Mouse (Mus musculus) kidney, postnatal 0 days (tissue): Measurements from ENCODE around the gene Efemp2. TPM values are rescaled to one million over a fixed set of nuclear protein-coding genes. Genes with fewer than 3 reads are reported as not detected.

Experiments
- ATAC-seq: fragments of 200-750 bp; cut with Nextera tagmentation; replicated peaks from 2 replicates; pipeline ENCODE4 v1.8.0; 2017; ENCODE audit warnings: low read depth, moderate number of reproducible peaks, moderate TSS enrichment, moderate library complexity; ENCODE audit not compliant: low FRiP score
- DNase-seq: peaks from one replicate; pipeline ENCODE4 v3.0.0-alpha.2; 2016; ENCODE audit warnings: low spot score
- H3K27ac ChIP-seq: fragments of 300-500 bp; sonication (generic); 2 replicates; pipeline ENCODE4 v1.5.1; 2014; ENCODE audit warnings: mild to moderate bottlenecking
- H3K27me3 ChIP-seq: fragments of 300-500 bp; sonication (generic); 2 replicates; pipeline ENCODE4 v1.6.1; 2014; ENCODE audit warnings: low read length, mixed read lengths; ENCODE audit not compliant: insufficient read depth
- H3K36me3 ChIP-seq: fragments of 300-500 bp; sonication (generic); 2 replicates; pipeline ENCODE4 v1.6.1; 2014; ENCODE audit warnings: low read length, mixed read lengths; ENCODE audit not compliant: insufficient read depth
- H3K4me1 ChIP-seq: fragments of 300-500 bp; sonication (generic); replicated peaks from 2 replicates; pipeline ENCODE4 v1.6.1; 2014; ENCODE audit warnings: antibody characterized with exemption, low read length, mixed read lengths; ENCODE audit not compliant: insufficient read depth
- H3K4me2 ChIP-seq: fragments of 300-500 bp; sonication (generic); 2 replicates; pipeline ENCODE4 v1.6.1; 2014; ENCODE audit warnings: mild to moderate bottlenecking, low read length, moderate library complexity, mixed read lengths
- H3K4me3 ChIP-seq: fragments of 300-500 bp; sonication (generic); replicated peaks from 2 replicates; pipeline ENCODE4 v1.5.1; 2014; ENCODE audit warnings: low read depth, low read length
- H3K9ac ChIP-seq: fragments of 300-500 bp; sonication (generic); 2 replicates; pipeline ENCODE4 v1.6.1; 2014; ENCODE audit warnings: low read depth, low read length
- H3K9me3 ChIP-seq: fragments of 300-500 bp; sonication (generic); replicated peaks from 2 replicates; pipeline ENCODE4 v1.6.1; 2016; ENCODE audit warnings: low read length, inconsistent platforms, mixed read lengths
- CTCF ChIP-seq: IDR thresholded peaks from 2 replicates; pipeline ENCODE4 v1.5.1; 2016; ENCODE audit warnings: antibody characterized with exemption, low read depth, mild to moderate bottlenecking, moderate library complexity
- WGBS: fragments of 180-500 bp; shearing (Covaris S2); extraction: QIAGEN DNeasy Blood & Tissue Kit; methylation state at CpG from one replicate; pipeline ENCODE4 v1.1.7; 2014; 5-methylcytosine and 5-hydroxymethylcytosine counted together
- polyA plus RNA-seq: library from polyadenylated mRNA; unstranded; fragments of >200 nt; fragmentation: Nextera tagmentation; extraction: Ambion mirVana; gene quantifications from 2 replicates; pipeline ENCODE4 v1.2.1, GENCODE M21; 2015

The Efemp2 gene
- 126 and 140 TPM in 2 replicates for polyA plus RNA-seq

- WGBS = under 1% methylated on average over 22 of the region's 22 CpGs
- peak; percentile 86 for DNase-seq
Observed at GRCm38 (mm10) chr19:5473720-5474119, at the start of gene Efemp2. Gene Efemp2 (plus strand): TSS chr19:5473954.

GRCm38 (mm10) chr19:5424092-5424781 is 49.5 kb upstream of the Efemp2 start:
- H3K9me3 ChIP-seq = no peaks in the 10 kb centered on the region
- H3K4me2 ChIP-seq = peak overlapping the region; percentile 78
- H3K4me1 ChIP-seq = peaks cover 30% of the 10 kb centered on the region
- DNase-seq = peak; percentile 80
- H3K27ac ChIP-seq = peak overlapping the region; percentile 92
- peak; percentile 43 for TF ChIP-seq CTCF
- WGBS = under 1% methylated on average over 28 of the region's 48 CpGs
- peaks cover 25% of the 10 kb centered on the region; the same call in 1 of the 2 replicates for H3K36me3 ChIP-seq
- no peaks in the 10 kb centered on the region for H3K27me3 ChIP-seq
- ATAC-seq = peak; percentile 67
- H3K9ac ChIP-seq = peak overlapping the region; percentile 85
- H3K4me3 ChIP-seq = peak overlapping the region; percentile 67

More at GRCm38 (mm10) chr19:5473720-5474119, at the start of gene Efemp2:
- Histone ChIP-seq H3K4me1 (peaks cover 12% of the 10 kb centered on the region; the same call in 1 of the 2 replicates), H3K27me3 (no peaks in the 10 kb centered on the region), H3K36me3 (no peaks in the 10 kb centered on the region), H3K9me3 (no peaks in the 10 kb centered on the region), H3K4me3 (peak within 1 kb of the TSS; percentile 58), H3K4me2 (peak within 1 kb of the TSS; percentile 90), H3K9ac (peak within 1 kb of the TSS; percentile 79), H3K27ac (peak within 1 kb of the TSS; percentile 85)
- ATAC-seq = peak; percentile 65; the same call in 1 of the 2 replicates
- peak; percentile 23; the same call in 1 of the 2 replicates for TF ChIP-seq CTCF

GRCm38 (mm10) chr19:5424782-5425741 is 48.7 kb upstream of the Efemp2 start, which contains the start of the genes Drap1 and AI837181:
Gene Drap1 (minus strand): TSS chr19:5424979.
Gene AI837181 (plus strand): TSS chr19:5425144.
- WGBS = under 1% methylated on average over 62 of the region's 87 CpGs
- Histone ChIP-seq H3K4me1 (peaks cover 30% of the 10 kb centered on the region), H3K4me3 (peak within 1 kb of the TSS; percentile 67), H3K9ac (peak within 1 kb of the TSS; percentile 85), H3K36me3 (peaks cover 23% of the 10 kb centered on the region; the same call in 1 of the 2 replicates), H3K4me2 (peak within 1 kb of the TSS; percentile 78), H3K9me3 (no peaks in the 10 kb centered on the region), H3K27me3 (no peaks in the 10 kb centered on the region), H3K27ac (peak within 1 kb of the TSS; percentile 92)
- TF ChIP-seq CTCF = no peak
- DNase-seq = peak; percentile 99
- ATAC-seq = peak; percentile 85

- 76% methylated on average over 18 of the region's 18 CpGs for WGBS
Observed at GRCm38 (mm10) chr19:5425906-5426565, 47.7 kb upstream of the Efemp2 start.

GRCm38 (mm10) chr19:5426640-5427290 is 47.0 kb upstream of the Efemp2 start:
- H3K4me3 ChIP-seq = no peak overlapping the region
- H3K27ac ChIP-seq = no peak overlapping the region
- no peaks in the 10 kb centered on the region for H3K9me3 ChIP-seq
- TF ChIP-seq CTCF = no peak
- H3K9ac ChIP-seq = no peak overlapping the region
- no peak for DNase-seq
- peaks cover 30% of the 10 kb centered on the region for H3K4me1 ChIP-seq
- no peak for ATAC-seq
- no peaks in the 10 kb centered on the region for H3K27me3 ChIP-seq
- peaks cover 12% of the 10 kb centered on the region; the same call in 1 of the 2 replicates for H3K36me3 ChIP-seq
- WGBS = 88% methylated on average over 13 of the region's 13 CpGs
- H3K4me2 ChIP-seq = peak overlapping the region; percentile 76; the same call in 1 of the 2 replicates

More at GRCm38 (mm10) chr19:5425906-5426565, 47.7 kb upstream of the Efemp2 start:
- Histone ChIP-seq H3K36me3 (peaks cover 19% of the 10 kb centered on the region; the same call in 1 of the 2 replicates), H3K4me2 (peak overlapping the region; percentile 76), H3K4me1 (peaks cover 30% of the 10 kb centered on the region), H3K9ac (peak overlapping the region; percentile 85), H3K9me3 (no peaks in the 10 kb centered on the region), H3K4me3 (peak overlapping the region; percentile 67), H3K27ac (peak overlapping the region; percentile 82; the same call in 1 of the 2 replicates), H3K27me3 (no peaks in the 10 kb centered on the region)
- no peak for TF ChIP-seq CTCF
- ATAC-seq (no peak), DNase-seq (no peak)
